Mouse (Mus musculus): ENCODE results near the gene Mpdu1. TPM values are rescaled to one million over a fixed set of nuclear protein-coding genes. Genes with fewer than 3 reads are reported as not detected.

Mpdu1 gene
- polyA plus RNA-seq, 1 experiment: 174 TPM

DNA sequence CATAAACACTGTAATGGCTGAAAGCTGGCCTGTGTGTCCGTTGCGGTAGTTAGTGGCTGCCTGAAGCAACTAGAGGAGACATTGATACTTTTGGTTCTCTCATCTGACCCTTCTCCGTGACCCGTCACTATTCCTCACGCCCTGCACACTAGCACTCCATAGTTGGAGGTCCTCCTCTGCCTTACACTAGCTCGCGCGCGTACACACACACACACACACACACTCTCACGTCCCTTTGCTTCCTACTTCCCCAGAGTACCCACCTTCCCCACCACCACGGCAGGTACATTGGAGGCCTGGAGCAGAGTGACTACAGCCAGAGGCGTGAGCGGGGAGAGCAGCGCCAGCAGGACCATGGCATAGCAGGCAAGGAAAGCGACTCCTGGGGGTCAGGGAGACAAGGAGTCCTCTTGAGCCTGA lies 5.0 kb downstream of the Mpdu1 start:
- Histone ChIP-seq H3K4me3 (ENCODE audit: control insufficient read depth, insufficient read depth, low read length) (no peak overlapping the region), H3K27me3 (ENCODE audit: control insufficient read depth, insufficient read depth, low read length) (no peaks in the 10 kb centered on the region), H3K36me3 (ENCODE audit: control insufficient read depth, insufficient read depth, low read length) (peaks cover 29% of the 10 kb centered on the region), H3K27ac (ENCODE audit: control insufficient read depth, insufficient read depth, low read length) (no peak overlapping the region), H3K4me1 (replicated peaks; ENCODE audit: control insufficient read depth, insufficient read depth, low read length) (peaks cover 11% of the 10 kb centered on the region)
- TF ChIP-seq CTCF (IDR thresholded peaks at IDR 0.05; ENCODE audit: borderline replicate concordance, control insufficient read depth, extremely low read depth, insufficient read depth, low read length, poor library complexity) (peak; percentile 44; the same call in 1 of the 2 replicates), POLR2A (IDR thresholded peaks at IDR 0.05; ENCODE audit: control insufficient read depth, extremely low read depth, insufficient read depth, low read length, poor library complexity) (no peak)
- no peak for DNase-seq
- WGBS: 88% methylated on average over 15 of the region's 15 CpGs

DNA sequence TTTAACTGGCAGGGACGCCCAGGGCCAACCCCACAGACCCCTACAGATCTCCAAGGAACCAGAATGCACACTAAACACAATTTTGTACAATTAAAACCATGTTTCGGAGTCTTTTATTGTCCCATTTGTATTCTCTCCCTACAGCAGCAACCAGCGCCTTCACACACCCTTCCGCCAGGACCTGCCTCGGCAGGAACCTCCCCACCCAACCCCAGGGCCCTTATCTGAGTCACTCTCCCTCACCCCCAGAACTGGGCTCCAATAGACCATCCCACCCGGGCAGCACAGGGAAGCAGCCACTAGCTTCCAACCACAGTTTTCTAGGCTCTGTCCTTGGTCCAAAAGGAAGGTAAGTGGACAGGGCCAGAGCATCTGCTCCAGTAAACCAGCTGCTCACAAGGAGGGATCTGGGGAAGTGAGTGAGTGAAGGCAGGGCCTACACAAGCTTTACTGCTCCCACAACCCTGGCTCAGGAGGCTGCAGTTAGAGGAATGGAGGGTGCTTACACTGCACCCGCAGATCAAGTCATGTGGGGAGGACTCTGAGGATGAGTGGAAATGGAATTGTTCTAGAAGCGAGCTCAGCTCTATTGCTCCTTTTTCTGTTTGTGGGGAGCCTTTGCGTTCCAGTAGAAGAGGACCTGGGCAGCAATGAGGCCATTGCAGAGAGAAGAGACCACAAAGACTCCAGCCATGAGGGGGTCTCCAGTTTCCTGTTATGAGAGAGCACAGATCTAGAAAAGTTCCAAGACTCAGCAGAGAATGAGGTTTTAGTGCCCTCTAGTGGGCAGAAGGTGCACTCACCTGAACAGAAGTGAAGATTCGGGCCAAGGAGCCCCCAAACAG lies 5.6 kb downstream of the Mpdu1 start:
- no peaks in the 10 kb centered on the region for H3K27me3 ChIP-seq (ENCODE audit: control insufficient read depth, insufficient read depth, low read length)
- peaks cover 10% of the 10 kb centered on the region for H3K4me1 ChIP-seq (replicated peaks; ENCODE audit: control insufficient read depth, insufficient read depth, low read length)
- no peak for TF ChIP-seq POLR2A (IDR thresholded peaks at IDR 0.05; ENCODE audit: control insufficient read depth, extremely low read depth, insufficient read depth, low read length, poor library complexity)
- TF ChIP-seq CTCF (IDR thresholded peaks at IDR 0.05; ENCODE audit: borderline replicate concordance, control insufficient read depth, extremely low read depth, insufficient read depth, low read length, poor library complexity): no peak
- no peak overlapping the region for H3K4me3 ChIP-seq (ENCODE audit: control insufficient read depth, insufficient read depth, low read length)
- H3K27ac ChIP-seq (ENCODE audit: control insufficient read depth, insufficient read depth, low read length): no peak overlapping the region
- H3K36me3 ChIP-seq (ENCODE audit: control insufficient read depth, insufficient read depth, low read length): peaks cover 35% of the 10 kb centered on the region
- peak; percentile 66 for DNase-seq
- WGBS: 85% methylated on average over 10 of the region's 10 CpGs

DNA sequence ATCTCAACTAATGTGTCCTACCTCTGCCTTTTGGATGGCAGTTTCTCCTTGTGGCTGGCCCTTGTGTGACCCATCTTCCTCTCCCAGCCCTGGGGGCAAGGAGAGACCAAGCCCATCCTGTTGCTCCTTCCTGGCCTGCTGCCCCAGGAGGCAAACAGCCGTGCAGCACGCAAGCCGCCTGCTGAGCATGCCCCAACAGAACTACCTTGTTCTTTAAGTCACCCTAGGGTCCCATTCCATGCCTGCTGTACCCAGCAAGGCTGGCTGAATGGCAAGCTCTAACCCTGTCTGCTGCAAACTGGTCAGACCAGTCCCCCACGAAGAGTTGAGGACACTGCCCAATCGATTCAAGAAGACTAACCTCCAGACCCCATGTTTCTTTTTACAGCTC lies 6.4 kb downstream of the Mpdu1 start:
- 0 out of 2 replicates have a peak, but pooled peaks cover 3% of the 10 kb centered on the region for H3K4me1 ChIP-seq (replicated peaks; ENCODE audit: control insufficient read depth, insufficient read depth, low read length)
- H3K27me3 ChIP-seq (ENCODE audit: control insufficient read depth, insufficient read depth, low read length): no peaks in the 10 kb centered on the region
- H3K27ac ChIP-seq (ENCODE audit: control insufficient read depth, insufficient read depth, low read length): no peak overlapping the region
- 95% methylated on average over 5 of the region's 5 CpGs for WGBS
- H3K36me3 ChIP-seq (ENCODE audit: control insufficient read depth, insufficient read depth, low read length): peaks cover 43% of the 10 kb centered on the region
- no peak overlapping the region for H3K4me3 ChIP-seq (ENCODE audit: control insufficient read depth, insufficient read depth, low read length)
- DNase-seq: no peak
- no peak for TF ChIP-seq POLR2A (IDR thresholded peaks at IDR 0.05; ENCODE audit: control insufficient read depth, extremely low read depth, insufficient read depth, low read length, poor library complexity)
- TF ChIP-seq CTCF (IDR thresholded peaks at IDR 0.05; ENCODE audit: borderline replicate concordance, control insufficient read depth, extremely low read depth, insufficient read depth, low read length, poor library complexity): no peak

DNA sequence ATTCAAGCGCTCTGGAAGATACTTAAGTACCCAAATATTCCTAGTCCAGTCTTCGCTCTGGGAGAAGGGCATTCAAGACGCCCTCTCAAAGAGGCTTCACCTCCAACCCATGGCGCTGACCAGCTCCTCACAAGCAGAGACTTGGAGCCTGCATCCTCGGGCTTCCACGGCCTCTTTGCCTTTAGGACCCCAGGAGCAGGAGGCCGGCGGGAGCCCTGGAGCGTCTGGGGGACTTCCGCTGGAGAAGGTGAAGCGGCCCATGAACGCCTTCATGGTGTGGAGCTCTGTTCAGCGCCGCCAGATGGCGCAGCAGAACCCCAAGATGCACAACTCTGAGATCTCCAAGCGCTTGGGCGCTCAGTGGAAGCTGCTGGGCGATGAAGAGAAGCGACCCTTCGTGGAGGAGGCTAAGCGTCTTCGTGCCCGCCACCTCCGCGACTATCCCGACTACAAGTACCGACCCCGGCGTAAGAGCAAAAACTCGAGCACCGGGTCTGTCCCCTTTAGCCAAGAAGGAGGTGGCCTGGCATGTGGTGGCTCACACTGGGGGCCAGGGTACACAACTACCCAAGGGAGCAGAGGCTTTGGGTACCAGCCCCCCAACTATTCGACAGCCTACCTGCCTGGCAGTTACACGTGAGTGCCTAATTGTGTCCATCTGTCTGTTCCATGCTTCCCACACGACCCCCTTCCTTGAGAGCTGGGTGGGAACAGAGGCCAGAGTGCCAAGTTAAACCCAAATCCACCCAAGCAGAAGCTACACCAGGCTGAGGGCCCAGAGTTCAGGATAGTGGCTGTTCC lies 7.0 kb downstream of the Mpdu1 start, which contains the start of gene Sox15:
Gene Sox15 (plus strand): TSS at position 51 of the 801 bp plus-strand sequence.
- DNase-seq: no peak
- H3K27ac ChIP-seq (ENCODE audit: control insufficient read depth, insufficient read depth, low read length): no peak within 1 kb of the TSS

DNA sequence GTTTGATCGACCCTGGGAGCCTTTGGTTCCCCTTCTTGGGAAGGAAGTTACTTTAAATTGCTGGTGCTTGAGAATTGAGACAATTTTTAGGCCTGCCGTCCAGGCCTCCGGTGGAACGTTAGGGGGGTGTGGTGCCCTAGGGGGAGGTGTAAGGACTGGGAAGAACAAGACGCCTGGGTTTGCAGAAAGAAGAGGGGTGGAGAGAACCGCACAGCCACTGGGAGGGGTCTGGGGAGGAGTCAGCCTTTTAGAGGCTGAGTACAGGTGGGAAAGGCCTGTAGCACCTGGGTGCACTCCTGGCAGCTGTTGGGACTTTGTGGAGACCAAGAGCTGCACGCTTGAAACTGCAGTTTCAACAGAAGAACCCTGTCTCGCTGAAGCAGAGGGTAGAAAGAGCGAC lies 7.7 kb downstream of the Mpdu1 start:
- no peak for DNase-seq
- H3K4me3 ChIP-seq (ENCODE audit: control insufficient read depth, insufficient read depth, low read length): no peak overlapping the region
- H3K36me3 ChIP-seq (ENCODE audit: control insufficient read depth, insufficient read depth, low read length): peaks cover 56% of the 10 kb centered on the region
- H3K27ac ChIP-seq (ENCODE audit: control insufficient read depth, insufficient read depth, low read length): no peak overlapping the region
- 51% methylated on average over 9 of the region's 9 CpGs for WGBS
- H3K27me3 ChIP-seq (ENCODE audit: control insufficient read depth, insufficient read depth, low read length): no peaks in the 10 kb centered on the region
- H3K4me1 ChIP-seq (replicated peaks; ENCODE audit: control insufficient read depth, insufficient read depth, low read length): 0 out of 2 replicates have a peak, but pooled peaks cover 3% of the 10 kb centered on the region
- TF ChIP-seq CTCF (IDR thresholded peaks at IDR 0.05; ENCODE audit: borderline replicate concordance, control insufficient read depth, extremely low read depth, insufficient read depth, low read length, poor library complexity) (no peak), POLR2A (IDR thresholded peaks at IDR 0.05; ENCODE audit: control insufficient read depth, extremely low read depth, insufficient read depth, low read length, poor library complexity) (no peak)

More for the DNA sequence above, 7.0 kb downstream of the Mpdu1 start, which contains the start of gene Sox15:
- TF ChIP-seq POLR2A (IDR thresholded peaks at IDR 0.05; ENCODE audit: control insufficient read depth, extremely low read depth, insufficient read depth, low read length, poor library complexity) (no peak), CTCF (IDR thresholded peaks at IDR 0.05; ENCODE audit: borderline replicate concordance, control insufficient read depth, extremely low read depth, insufficient read depth, low read length, poor library complexity) (peak; percentile 72; the same call in 1 of the 2 replicates)
- Histone ChIP-seq H3K4me1 (replicated peaks; ENCODE audit: control insufficient read depth, insufficient read depth, low read length) (0 out of 2 replicates have a peak, but pooled peaks cover 3% of the 10 kb centered on the region), H3K36me3 (ENCODE audit: control insufficient read depth, insufficient read depth, low read length) (peaks cover 49% of the 10 kb centered on the region), H3K4me3 (ENCODE audit: control insufficient read depth, insufficient read depth, low read length) (no peak within 1 kb of the TSS), H3K27me3 (ENCODE audit: control insufficient read depth, insufficient read depth, low read length) (no peaks in the 10 kb centered on the region)
- 74% methylated on average over 34 of the region's 34 CpGs for WGBS

DNA sequence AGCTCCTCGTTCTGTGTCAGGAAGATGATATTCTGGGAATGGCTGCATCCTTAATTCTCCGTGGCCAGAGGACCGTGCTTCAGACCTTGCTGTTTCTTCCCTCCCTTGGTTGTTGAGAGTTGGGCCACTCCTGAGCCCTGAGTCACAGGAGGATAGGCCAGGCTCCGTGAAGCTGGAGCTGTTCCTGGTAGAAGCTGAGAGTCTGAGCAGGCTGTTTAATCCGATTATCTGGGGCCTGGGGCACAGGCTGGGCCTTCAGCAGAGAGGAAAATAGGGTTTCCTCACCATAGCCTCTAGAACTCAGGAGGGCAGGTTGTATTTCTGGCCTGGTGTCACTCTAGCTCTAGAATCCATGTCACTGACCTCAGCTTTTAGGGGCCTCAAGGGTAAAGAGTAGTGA lies 9.0 kb downstream of the Mpdu1 start:
- 0 out of 2 replicates have a peak, but pooled peaks cover 3% of the 10 kb centered on the region for H3K4me1 ChIP-seq (replicated peaks; ENCODE audit: control insufficient read depth, insufficient read depth, low read length)
- TF ChIP-seq POLR2A (IDR thresholded peaks at IDR 0.05; ENCODE audit: control insufficient read depth, extremely low read depth, insufficient read depth, low read length, poor library complexity) (no peak), CTCF (IDR thresholded peaks at IDR 0.05; ENCODE audit: borderline replicate concordance, control insufficient read depth, extremely low read depth, insufficient read depth, low read length, poor library complexity) (no peak)
- WGBS: 97% methylated on average over 5 of the region's 5 CpGs
- no peak for DNase-seq
- H3K27me3 ChIP-seq (ENCODE audit: control insufficient read depth, insufficient read depth, low read length): no peaks in the 10 kb centered on the region
- H3K4me3 ChIP-seq (ENCODE audit: control insufficient read depth, insufficient read depth, low read length): no peak overlapping the region
- peaks cover 61% of the 10 kb centered on the region for H3K36me3 ChIP-seq (ENCODE audit: control insufficient read depth, insufficient read depth, low read length)
- H3K27ac ChIP-seq (ENCODE audit: control insufficient read depth, insufficient read depth, low read length): no peak overlapping the region
